Mouse (Mus musculus) megakaryocyte-erythroid progenitor cell, adult 5 weeks (primary cell): ENCODE measurements around the gene C030005K15Rik. TPM values are rescaled to one million over a fixed set of nuclear protein-coding genes. Genes with fewer than 3 reads are reported as not detected.

ENCODE experiments used
- polyA plus RNA-seq: library from polyadenylated mRNA; stranded (reverse); fragments of >175 nt; gene quantifications from 2 replicates; pipeline ENCODE4 v1.2.3, GENCODE M21; 2012

C030005K15Rik gene
- polyA plus RNA-seq: not detected in 2 replicates

GRCm38 (mm10) chr10:97726655-97727054, at the start of gene C030005K15Rik:
Gene C030005K15Rik, minus strand, starts transcription at chr10:97726755.

GRCm38 (mm10) chr10:97692913-97693312, 33.6 kb downstream of the C030005K15Rik start, which contains the start of gene Ccer1:
Gene Ccer1, plus strand, starts transcription at chr10:97693059.

Other genes with a start within 250 kb of the C030005K15Rik start
- not detected in 2 replicates for gene Dcn, start 247.1 kb downstream of the C030005K15Rik start, polyA plus RNA-seq
- not detected in 2 replicates for gene Lum, start 161.6 kb downstream of the C030005K15Rik start, polyA plus RNA-seq
- gene Kera, start 119.9 kb downstream of the C030005K15Rik start, polyA plus RNA-seq: not detected in 2 replicates
- not detected in 2 replicates for gene Epyc, start 82.7 kb downstream of the C030005K15Rik start, polyA plus RNA-seq
- gene Ccer1, start 33.7 kb downstream of the C030005K15Rik start, polyA plus RNA-seq: not detected in 2 replicates